Mouse (Mus musculus) intestine, postnatal 0 days (tissue): Measurements from ENCODE around the gene Dnm2. TPM values are rescaled to one million over a fixed set of nuclear protein-coding genes. Genes with fewer than 3 reads are reported as not detected.

Experiments used
- ATAC-seq: fragments of 200-750 bp; cut with Nextera tagmentation; 2 replicates; pipeline ENCODE4 v1.8.0; 2017; ENCODE audit warnings: mild to moderate bottlenecking, moderate TSS enrichment, moderate library complexity
- H3K27ac ChIP-seq: fragments of 300-500 bp; sonication (generic); 2 replicates; pipeline ENCODE4 v1.5.1; 2014; ENCODE audit warnings: mild to moderate bottlenecking, low read depth, low read length, moderate library complexity
- H3K27me3 ChIP-seq: fragments of 300-500 bp; sonication (generic); replicated peaks from 2 replicates; pipeline ENCODE4 v1.6.1; 2014; ENCODE audit warnings: low read length, mixed read lengths; ENCODE audit not compliant: control insufficient read depth, insufficient read depth
- H3K36me3 ChIP-seq: fragments of 300-500 bp; sonication (generic); 2 replicates; pipeline ENCODE4 v1.6.1; 2014; ENCODE audit warnings: mild to moderate bottlenecking, moderate library complexity; ENCODE audit not compliant: control insufficient read depth, insufficient read depth
- H3K4me1 ChIP-seq: fragments of 300-500 bp; sonication (generic); replicated peaks from 2 replicates; pipeline ENCODE4 v1.6.1; 2014; ENCODE audit warnings: antibody characterized with exemption, low read length, mixed read lengths; ENCODE audit not compliant: control insufficient read depth, insufficient read depth
- H3K4me2 ChIP-seq: fragments of 300-500 bp; sonication (generic); replicated peaks from 2 replicates; pipeline ENCODE4 v1.6.1; 2014; ENCODE audit warnings: low read depth, mild to moderate bottlenecking, moderate library complexity
- H3K4me3 ChIP-seq: fragments of 300-500 bp; sonication (generic); 2 replicates; pipeline ENCODE4 v1.5.1; 2014; ENCODE audit warnings: low read depth, low read length
- H3K9ac ChIP-seq: fragments of 300-500 bp; sonication (generic); 2 replicates; pipeline ENCODE4 v1.6.1; 2014; ENCODE audit warnings: mild to moderate bottlenecking, low read depth, low read length
- H3K9me3 ChIP-seq: fragments of 300-500 bp; sonication (generic); 2 replicates; pipeline ENCODE4 v1.6.1; 2016; ENCODE audit warnings: mixed run types; ENCODE audit not compliant: control insufficient read depth
- CTCF ChIP-seq: sonication (generic); IDR thresholded peaks from 2 replicates; pipeline ENCODE4 v1.5.1; 2016; ENCODE audit warnings: low read depth, mild to moderate bottlenecking, control low read depth, antibody characterized with exemption, moderate library complexity
- WGBS: fragments of 180-500 bp; shearing (Covaris S2); extraction: QIAGEN DNeasy Blood & Tissue Kit; methylation state at CpG from one replicate; pipeline ENCODE4 v1.1.7; 2014; 5-methylcytosine and 5-hydroxymethylcytosine counted together
- polyA plus RNA-seq: library from polyadenylated mRNA; unstranded; fragments of >200 nt; fragmentation: Nextera tagmentation; extraction: Ambion mirVana; gene quantifications from 2 replicates; pipeline ENCODE4 v1.2.1, GENCODE M21; 2015

Dnm2 gene
- polyA plus RNA-seq, 1 experiment from 2014 or later, result 69.6 TPM

- Histone ChIP-seq H3K9me3 (no peaks in the 10 kb centered on the region), H3K4me1 (no peaks in the 10 kb centered on the region), H3K4me2 (no peak within 1 kb of the TSS), H3K36me3 (no peaks in the 10 kb centered on the region), H3K27ac (no peak within 1 kb of the TSS), H3K9ac (no peak within 1 kb of the TSS), H3K4me3 (no peak within 1 kb of the TSS), H3K27me3 (no peaks in the 10 kb centered on the region)
- no peak for TF ChIP-seq CTCF
- WGBS, result 61% methylated on average over 14 of the region's 14 CpGs
- ATAC-seq, result no peak
These were observed 101.4 kb downstream of the Dnm2 start, which contains the start of gene AB124611 for GRCm38 (mm10) chr9:21525937-21526633. AB124611 (plus strand) TSS chr9:21526176.

GRCm38 (mm10) chr9:21526634-21526944 is 101.9 kb downstream of the Dnm2 start:
- Histone ChIP-seq H3K4me1 (no peaks in the 10 kb centered on the region), H3K4me3 (no peak overlapping the region), H3K27me3 (no peaks in the 10 kb centered on the region), H3K27ac (no peak overlapping the region), H3K4me2 (no peak overlapping the region), H3K9ac (no peak overlapping the region), H3K9me3 (no peaks in the 10 kb centered on the region), H3K36me3 (no peaks in the 10 kb centered on the region)
- no peak for ATAC-seq
- WGBS, result 80% methylated on average over 1 of the region's 3 CpGs
- TF ChIP-seq CTCF, result no peak

GRCm38 (mm10) chr9:21527100-21527801 is 102.5 kb downstream of the Dnm2 start:
- Histone ChIP-seq H3K27me3 (no peaks in the 10 kb centered on the region), H3K4me2 (no peak overlapping the region), H3K4me1 (no peaks in the 10 kb centered on the region), H3K4me3 (no peak overlapping the region), H3K9me3 (no peaks in the 10 kb centered on the region), H3K27ac (no peak overlapping the region), H3K9ac (no peak overlapping the region), H3K36me3 (no peaks in the 10 kb centered on the region)
- TF ChIP-seq CTCF, result no peak
- WGBS, result 93% methylated on average over 2 of the region's 2 CpGs
- no peak for ATAC-seq

GRCm38 (mm10) chr9:21527917-21528324 is 103.2 kb downstream of the Dnm2 start:
- no peak for TF ChIP-seq CTCF
- Histone ChIP-seq H3K4me3 (no peak overlapping the region), H3K9ac (no peak overlapping the region), H3K27me3 (no peaks in the 10 kb centered on the region), H3K36me3 (no peaks in the 10 kb centered on the region), H3K4me2 (no peak overlapping the region), H3K27ac (no peak overlapping the region), H3K4me1 (no peaks in the 10 kb centered on the region), H3K9me3 (no peaks in the 10 kb centered on the region)
- no peak for ATAC-seq
- 83% methylated on average over 1 of the region's 1 CpGs for WGBS

GRCm38 (mm10) chr9:21536501-21536900 is 111.8 kb downstream of the Dnm2 start:
- Histone ChIP-seq H3K9ac (no peak overlapping the region), H3K9me3 (no peaks in the 10 kb centered on the region), H3K4me1 (no peaks in the 10 kb centered on the region), H3K4me2 (no peak overlapping the region), H3K27me3 (no peaks in the 10 kb centered on the region), H3K27ac (no peak overlapping the region), H3K36me3 (no peaks in the 10 kb centered on the region), H3K4me3 (no peak overlapping the region)
- WGBS, result 88% methylated on average over 14 of the region's 14 CpGs
- ATAC-seq, result no peak
- TF ChIP-seq CTCF, result no peak

- Histone ChIP-seq H3K9ac (no peak overlapping the region), H3K27me3 (no peaks in the 10 kb centered on the region), H3K4me1 (no peaks in the 10 kb centered on the region), H3K9me3 (no peaks in the 10 kb centered on the region), H3K36me3 (no peaks in the 10 kb centered on the region), H3K4me2 (no peak overlapping the region), H3K27ac (no peak overlapping the region), H3K4me3 (no peak overlapping the region)
- no peak for TF ChIP-seq CTCF
- 70% methylated on average over 4 of the region's 4 CpGs for WGBS
- ATAC-seq, result no peak
These were observed 112.3 kb downstream of the Dnm2 start for GRCm38 (mm10) chr9:21537009-21537408.
